Mouse (Mus musculus) ES-Bruce4 (cell line): ENCODE data around the gene Nsd2. TPM values are rescaled to one million over a fixed set of nuclear protein-coding genes. Genes with fewer than 3 reads are reported as not detected.

ENCODE experiments used
- H3K27ac ChIP-seq: 2 replicates; pipeline ENCODE4 v1.5.1; 2012; ENCODE audit warnings: low read length, inconsistent platforms; ENCODE audit not compliant: insufficient read depth
- H3K27me3 ChIP-seq: 2 replicates; pipeline ENCODE4 v1.6.1; 2012; ENCODE audit warnings: mild to moderate bottlenecking, low read length, inconsistent platforms; ENCODE audit not compliant: control insufficient read depth, poor library complexity, insufficient read depth, severe bottlenecking
- H3K36me3 ChIP-seq: 2 replicates; pipeline ENCODE4 v1.6.1; 2012; ENCODE audit warnings: inconsistent platforms, mild to moderate bottlenecking, low read length, moderate library complexity; ENCODE audit not compliant: control insufficient read depth, poor library complexity, insufficient read depth, severe bottlenecking
- H3K4me1 ChIP-seq: one replicate; pipeline ENCODE4 v1.8.1; 2011; ENCODE audit warnings: low read length; ENCODE audit not compliant: control insufficient read depth, insufficient read depth
- H3K4me3 ChIP-seq: 2 replicates; pipeline ENCODE4 v1.5.1; 2011; ENCODE audit warnings: low read depth, mild to moderate bottlenecking, low read length
- H3K9ac ChIP-seq: 2 replicates; pipeline ENCODE4 v1.6.1; 2012; ENCODE audit warnings: low read depth, mild to moderate bottlenecking, inconsistent platforms; ENCODE audit not compliant: poor library complexity, severe bottlenecking
- H3K9me3 ChIP-seq: replicated peaks from 2 replicates; pipeline ENCODE4 v1.6.1; 2012; ENCODE audit warnings: mild to moderate bottlenecking, low read length, inconsistent platforms; ENCODE audit not compliant: control insufficient read depth, poor library complexity, insufficient read depth, severe bottlenecking
- CTCF ChIP-seq: IDR thresholded peaks from one replicate; pipeline ENCODE4 v1.8.1; 2011; ENCODE audit warnings: low read depth, low read length
- EP300 ChIP-seq: IDR thresholded peaks from 2 replicates; pipeline ENCODE4 v1.6.1; 2011; ENCODE audit warnings: low read depth, low read length; ENCODE audit not compliant: insufficient read depth
- POLR2A ChIP-seq: IDR thresholded peaks from one replicate; pipeline ENCODE4 v1.8.1; 2011; ENCODE audit warnings: low read length; ENCODE audit not compliant: insufficient read depth
- polyA plus RNA-seq: library from polyadenylated mRNA; stranded (reverse); fragments of >200 nt; gene quantifications from 2 replicates; pipeline ENCODE4 v1.2.4, GENCODE M21; 2011; ENCODE audit warnings: low read depth; ENCODE audit not compliant: missing spikeins, insufficient read depth, insufficient read length

The Nsd2 gene
- polyA plus RNA-seq, 1 experiment: 109 TPM

GRCm38 (mm10) chr5:33820733-33821621 lies 452 bp downstream of the Nsd2 start:
- no peak overlapping the region for H3K27ac ChIP-seq
- peaks cover 2% of the 10 kb centered on the region for H3K4me1 ChIP-seq
- H3K27me3 ChIP-seq: peaks cover 9% of the 10 kb centered on the region
- H3K9me3 ChIP-seq: no peaks in the 10 kb centered on the region
- TF ChIP-seq EP300 (no peak), POLR2A (no peak), CTCF (no peak)
- peak overlapping the region; percentile 77 for H3K4me3 ChIP-seq
- peak overlapping the region; percentile 99 for H3K9ac ChIP-seq
- no peaks in the 10 kb centered on the region for H3K36me3 ChIP-seq

- TF ChIP-seq CTCF (no peak), POLR2A (no peak), EP300 (no peak)
- Histone ChIP-seq H3K9me3 (no peaks in the 10 kb centered on the region), H3K27ac (no peak overlapping the region), H3K36me3 (no peaks in the 10 kb centered on the region), H3K9ac (no peak overlapping the region), H3K27me3 (peaks cover 9% of the 10 kb centered on the region), H3K4me1 (peaks cover 2% of the 10 kb centered on the region), H3K4me3 (no peak overlapping the region)
Measured at GRCm38 (mm10) chr5:33821901-33822427, 1.4 kb downstream of the Nsd2 start.

GRCm38 (mm10) chr5:33822456-33822855 lies 1.9 kb downstream of the Nsd2 start:
- TF ChIP-seq POLR2A: no peak
- TF ChIP-seq EP300: no peak
- no peak for TF ChIP-seq CTCF
- Histone ChIP-seq H3K4me3 (no peak overlapping the region), H3K9me3 (no peaks in the 10 kb centered on the region), H3K27me3 (peaks cover 9% of the 10 kb centered on the region), H3K9ac (no peak overlapping the region), H3K36me3 (no peaks in the 10 kb centered on the region), H3K27ac (no peak overlapping the region), H3K4me1 (peaks cover 2% of the 10 kb centered on the region)

- no peaks in the 10 kb centered on the region for H3K9me3 ChIP-seq
- no peaks in the 10 kb centered on the region for H3K36me3 ChIP-seq
- H3K27me3 ChIP-seq: peaks cover 7% of the 10 kb centered on the region
- TF ChIP-seq POLR2A: no peak
- TF ChIP-seq CTCF: no peak
- no peak for TF ChIP-seq EP300
- no peaks in the 10 kb centered on the region for H3K4me1 ChIP-seq
- no peak overlapping the region for H3K4me3 ChIP-seq
- no peak overlapping the region for H3K9ac ChIP-seq
- H3K27ac ChIP-seq: no peak overlapping the region
Measured at GRCm38 (mm10) chr5:33826001-33826400, 5.5 kb downstream of the Nsd2 start.

DNA sequence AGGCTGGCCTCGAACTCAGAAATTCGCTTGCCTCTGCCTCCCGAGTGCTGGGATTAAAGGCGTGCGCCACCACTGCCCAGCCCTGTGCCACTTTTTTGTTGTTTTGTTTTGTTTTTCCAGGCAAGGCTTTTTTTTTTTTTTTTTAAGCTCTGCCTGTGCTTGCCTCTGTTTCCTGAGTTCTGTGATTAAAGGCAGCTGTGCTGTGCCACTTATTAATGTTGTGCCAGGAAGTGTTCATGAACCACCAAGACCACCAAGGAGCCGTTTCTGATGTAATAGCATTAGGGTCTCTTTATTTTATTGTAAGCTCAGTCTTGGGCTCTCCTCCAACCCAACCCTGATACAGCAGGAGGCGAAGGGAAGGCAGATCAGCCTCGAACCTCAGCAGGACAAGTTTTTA lies 7.6 kb downstream of the Nsd2 start:
- Histone ChIP-seq H3K36me3 (no peaks in the 10 kb centered on the region), H3K27ac (no peak overlapping the region), H3K9me3 (no peaks in the 10 kb centered on the region), H3K9ac (no peak overlapping the region), H3K27me3 (no peaks in the 10 kb centered on the region; the same call in 1 of the 2 replicates), H3K4me1 (no peaks in the 10 kb centered on the region), H3K4me3 (no peak overlapping the region)
- TF ChIP-seq CTCF (no peak), POLR2A (no peak), EP300 (no peak)

GRCm38 (mm10) chr5:33829958-33830357 lies 9.4 kb downstream of the Nsd2 start:
- no peaks in the 10 kb centered on the region for H3K4me1 ChIP-seq

More at GRCm38 (mm10) chr5:33829958-33830357, 9.4 kb downstream of the Nsd2 start:
- TF ChIP-seq CTCF (no peak), POLR2A (no peak), EP300 (no peak)
- Histone ChIP-seq H3K4me3 (no peak overlapping the region), H3K36me3 (no peaks in the 10 kb centered on the region), H3K9ac (no peak overlapping the region), H3K9me3 (no peaks in the 10 kb centered on the region), H3K27me3 (no peaks in the 10 kb centered on the region; the same call in 1 of the 2 replicates), H3K27ac (no peak overlapping the region)
